Mouse (Mus musculus): Measurements from ENCODE around the gene Setd1b.

- no peak for TF ChIP-seq GATA1 (IDR thresholded peaks at IDR 0.05; ENCODE audit: borderline replicate concordance, low read length)
- TF ChIP-seq FLI1 (IDR thresholded peaks at IDR 0.05; ENCODE audit: low read length): no peak
These were observed 48.9 kb downstream of the Setd1b start for GRCm38 (mm10) chr5:123190912-123191311.

All from megakaryocyte, embryonic 14.5 days (primary cell).